In genomic region chr2:74349809-74350208, GRCm38 (mm10) we compare ENCODE assay signal across 30 mouse cellular contexts.
DNase-seq lines count a peak whose midpoint lies in the region; TF ChIP-seq lines count a peak whose summit lies in the region.
"Had no signal": no experiment of that assay in that cellular context is flagged by ENCODE, and none has a peak within 500 bp of the region (broad histone marks: within the 10 kb centered on the region; RNA-seq: fewer than 3 reads in every experiment).

No protein-coding gene starts in this region.

- intact Hi-C loops in gastrocnemius, adult 2 months (cut with DNase I) = loop anchor here (10.0 kb wide), 1 partner anchor 1005 kb away; no protein-coding TSS in a partner anchor
- intact Hi-C loops in left cerebral cortex, postnatal 4 days (cut with DNase I) = no loop called here
- intact Hi-C loops in left cerebral cortex, postnatal 36 days (cut with DNase I) = no loop called here

- no peaks in the 10 kb centered on the region for H3K27me3 ChIP-seq in cerebellum, adult 2 months (ENCODE audit: control insufficient read depth, insufficient read depth, low read length)
- H3K27me3 ChIP-seq: CH12.LX; embryonic facial prominence, embryonic 15.5 days; forebrain, embryonic 12.5 days; hindbrain, embryonic 15.5 days; intestine, embryonic 15.5 days; lung, embryonic 15.5 days; neural tube, embryonic 12.5 days had no signal

- WGBS in cerebellum, adult 2 months = 22% methylated on average over 6 of the region's 6 CpGs

- no peaks in the 10 kb centered on the region for H3K4me1 ChIP-seq in cerebellum, adult 2 months (ENCODE audit: control insufficient read depth, insufficient read depth, low read length)
- H3K4me1 ChIP-seq: embryonic facial prominence, embryonic 15.5 days; forebrain, embryonic 12.5 days; intestine, embryonic 15.5 days; lung, embryonic 15.5 days; midbrain, embryonic 10.5 days; neural tube, embryonic 12.5 days had no signal

- peak; percentile 72 to 73 for DNase-seq in cerebellum, postnatal 10 days
- DNase-seq in cerebellum, adult 2 months = no peak
- no peak for DNase-seq in gastrocnemius, adult 2 months
- DNase-seq in gastrocnemius, postnatal 4 days (ENCODE audit: low spot score in 2 of 2) = no peak
- peak; percentile 37 for DNase-seq in left cerebral cortex, postnatal 4 days
- DNase-seq in left cerebral cortex, adult 8-10 months (ENCODE audit: low spot score in 2 of 2) = no peak
- DNase-seq in brain, embryonic 14.5 days (ENCODE audit: low read depth) = peak; percentile 49
- no peak for DNase-seq in left cerebral cortex, postnatal 36 days (ENCODE audit: low spot score in 2 of 2)
- DNase-seq: adrenal gland, adult 2 months; adrenal gland, postnatal 36 days; cerebellum, adult 9-10 months; gastrocnemius, postnatal 10 days; heart, adult 18-20 months; heart, postnatal 4 days; kidney, adult 2 months; kidney, postnatal 10 days; layer of hippocampus, postnatal 36 days; liver; thymus, adult 2 months; thymus, postnatal 36 days had no signal

- H3K27ac ChIP-seq in cerebellum, adult 2 months (ENCODE audit: insufficient read depth, low read length) = no peak overlapping the region
- H3K27ac ChIP-seq in gastrocnemius, adult 2 months = peak overlapping the region; percentile 31; the same call in 1 of the 2 replicates
- H3K27ac ChIP-seq: embryonic facial prominence, embryonic 15.5 days; forebrain, embryonic 12.5 days; hindbrain, embryonic 15.5 days; intestine, embryonic 15.5 days; liver, embryonic 14.5 days; lung, embryonic 15.5 days; midbrain, embryonic 10.5 days; neural tube, embryonic 12.5 days had no signal

- TF ChIP-seq CTCF in cerebellum, adult 2 months (IDR thresholded peaks at IDR 0.05; ENCODE audit: borderline replicate concordance, insufficient read depth, low read depth, low read length) = no peak
- TF ChIP-seq CTCF in gastrocnemius, adult 2 months (IDR thresholded peaks at IDR 0.05) = no peak
- no peak for TF ChIP-seq CTCF in brain, embryonic 14.5 days (IDR thresholded peaks at IDR 0.05; ENCODE audit: borderline replicate concordance, extremely low read depth, insufficient read depth, insufficient read length)

- TF ChIP-seq POLR2A in cerebellum, adult 2 months (IDR thresholded peaks at IDR 0.05; ENCODE audit: borderline replicate concordance, insufficient read depth, low read length) = no peak
- TF ChIP-seq POLR2A in brain, embryonic 14.5 days (IDR thresholded peaks at IDR 0.05; ENCODE audit: borderline replicate concordance, extremely low read depth, insufficient read depth, insufficient read length, poor library complexity, severe bottlenecking) = no peak

- H3K4me3 ChIP-seq in cerebellum, adult 2 months (replicated peaks; ENCODE audit: insufficient read depth, low read depth, low read length) = no peak overlapping the region
- H3K4me3 ChIP-seq in gastrocnemius, adult 2 months = no peak overlapping the region
- H3K4me3 ChIP-seq: embryonic facial prominence, embryonic 15.5 days; forebrain, embryonic 12.5 days; hindbrain, embryonic 15.5 days; intestine, embryonic 15.5 days; lung, embryonic 15.5 days; midbrain, embryonic 10.5 days; myocyte; neural tube, embryonic 12.5 days had no signal

Comparison
In these comparisons a context has a peak if more than half of its experiments do, and no peak if none do; other contexts are left out.
1. DNase-seq: peak in cerebellum, postnatal 10 days (2 of 2), left cerebral cortex, postnatal 4 days (single experiment) and brain, embryonic 14.5 days (single experiment); none in cerebellum, adult 2 months (0 of 2), gastrocnemius, adult 2 months (single experiment), gastrocnemius, postnatal 4 days (0 of 2), left cerebral cortex, adult 8-10 months (0 of 2) and left cerebral cortex, postnatal 36 days (0 of 2).